Mouse (Mus musculus): ENCODE data around the gene Lpp.

DNA sequence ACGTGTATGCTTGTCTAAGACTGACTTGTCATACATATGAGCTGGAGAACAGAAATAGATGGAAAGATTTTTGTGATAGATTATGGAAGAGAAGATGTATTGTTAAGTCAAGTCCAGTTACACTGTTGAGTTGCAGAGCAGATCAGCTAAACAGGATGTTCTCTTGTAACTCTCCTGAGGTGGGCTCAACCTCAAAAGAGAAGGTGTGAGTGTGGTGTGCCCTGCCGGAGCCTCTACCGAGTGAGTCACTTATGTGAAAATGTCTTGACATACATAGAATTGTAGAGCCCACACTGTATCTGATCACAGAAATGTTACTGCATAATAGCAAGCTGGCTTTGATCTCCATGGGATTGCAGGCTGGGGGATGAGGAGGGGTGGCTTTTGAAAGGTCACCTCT is 310.9 kb downstream of the Lpp start:
- TF ChIP-seq GATA1 (IDR thresholded peaks at IDR 0.05; ENCODE audit: borderline replicate concordance, low read length) (no peak), CTCF (IDR thresholded peaks at IDR 0.05; ENCODE audit: low read depth, low read length) (no peak)
